Mouse (Mus musculus): ENCODE results near the gene Pcolce. TPM values are rescaled to one million over a fixed set of nuclear protein-coding genes. Genes with fewer than 3 reads are reported as not detected.

Gene Pcolce
- total and polyA plus RNA-seq, 3 experiments = 0.23 to 0.77 TPM; not detected in 1

- H3K9me3 ChIP-seq (replicated peaks; ENCODE audit: insufficient read depth, low read length) = no peaks in the 10 kb centered on the region
Observed at GRCm38 (mm10) chr5:137653366-137653765, 39.8 kb upstream of the Pcolce start.

GRCm38 (mm10) chr5:137652474-137652873 is 38.9 kb upstream of the Pcolce start:
- H3K4me1 ChIP-seq (ENCODE audit: control insufficient read depth in 1 of 2, insufficient read depth in 2 of 2, low read length in 2 of 2) = peaks cover 2 to 9% of the 10 kb centered on the region in 2 experiments
- DNase-seq (ENCODE audit: low read depth, low spot score) = peak; percentile 64

More at GRCm38 (mm10) chr5:137653366-137653765, 39.8 kb upstream of the Pcolce start:
- H3K27me3 ChIP-seq (ENCODE audit: control insufficient read depth in 1 of 2, insufficient read depth in 2 of 2, low read length in 2 of 2) = no peaks in the 10 kb centered on the region
- H3K4me1 ChIP-seq (ENCODE audit: control insufficient read depth in 1 of 2, insufficient read depth in 2 of 2, low read length in 2 of 2) = peaks cover 0 to under 1% of the 10 kb centered on the region in 2 experiments; a peak in 1 of 4 replicates
- H3K9ac ChIP-seq (ENCODE audit: control insufficient read depth, low read depth, low read length, poor library complexity, severe bottlenecking) = no peak overlapping the region
- no peak overlapping the region for H3K4me3 ChIP-seq (ENCODE audit: control insufficient read depth in 1 of 2, insufficient read depth in 1 of 2, low read depth in 2 of 2, low read length in 2 of 2)
- DNase-seq (ENCODE audit: low read depth, low spot score) = no peak
- H3K36me3 ChIP-seq (ENCODE audit: control insufficient read depth in 1 of 2, insufficient read depth in 2 of 2, low read length in 2 of 2) = peaks cover 2 to 3% of the 10 kb centered on the region in 2 experiments
- no peaks in the 10 kb centered on the region for H3K79me2 ChIP-seq (ENCODE audit: control insufficient read depth, insufficient read depth, low read length, poor library complexity)
- no peak overlapping the region for H3K27ac ChIP-seq (ENCODE audit: control insufficient read depth, low read depth, low read length)
- TF ChIP-seq MEF2A (IDR thresholded peaks at IDR 0.05; ENCODE audit: extremely low read depth, insufficient replicate concordance, low read depth, low read length, poor library complexity, severe bottlenecking) = no peak
- TF ChIP-seq NRF1 (IDR thresholded peaks at IDR 0.05; ENCODE audit: insufficient read depth, low read depth, low read length, poor library complexity, severe bottlenecking) = no peak
- TF ChIP-seq RCOR1 (IDR thresholded peaks at IDR 0.05; ENCODE audit: low read depth, low read length) = no peak
- no peak for TF ChIP-seq ZNF384 (IDR thresholded peaks at IDR 0.05; ENCODE audit: low read depth, low read length)
- TF ChIP-seq E2F4 (IDR thresholded peaks at IDR 0.05; ENCODE audit: borderline replicate concordance, low read depth, low read length) = no peak
- no peak for TF ChIP-seq CHD1 (IDR thresholded peaks at IDR 0.05; ENCODE audit: low read depth, low read length)
- no peak for TF ChIP-seq ELF1 (IDR thresholded peaks at IDR 0.05; ENCODE audit: low read depth, low read length)

More at GRCm38 (mm10) chr5:137652474-137652873, 38.9 kb upstream of the Pcolce start:
- Histone ChIP-seq H3K9ac (ENCODE audit: control insufficient read depth, low read depth, low read length, poor library complexity, severe bottlenecking) (no peak overlapping the region), H3K4me3 (ENCODE audit: control insufficient read depth in 1 of 2, insufficient read depth in 1 of 2, low read depth in 2 of 2, low read length in 2 of 2) (no peak overlapping the region), H3K27me3 (ENCODE audit: control insufficient read depth in 1 of 2, insufficient read depth in 2 of 2, low read length in 2 of 2) (no peaks in the 10 kb centered on the region), H3K27ac (ENCODE audit: control insufficient read depth, low read depth, low read length) (no peak overlapping the region), H3K36me3 (ENCODE audit: control insufficient read depth in 1 of 2, insufficient read depth in 2 of 2, low read length in 2 of 2) (peaks cover 3 to 11% of the 10 kb centered on the region in 2 experiments; a peak in 3 of 4 replicates), H3K79me2 (ENCODE audit: control insufficient read depth, insufficient read depth, low read length, poor library complexity) (no peaks in the 10 kb centered on the region), H3K9me3 (replicated peaks; ENCODE audit: insufficient read depth, low read length) (no peaks in the 10 kb centered on the region)
- TF ChIP-seq ELF1 (IDR thresholded peaks at IDR 0.05; ENCODE audit: low read depth, low read length) (no peak), GABPA (IDR thresholded peaks at IDR 0.05; ENCODE audit: low read depth, low read length) (no peak), ZNF384 (IDR thresholded peaks at IDR 0.05; ENCODE audit: low read depth, low read length) (no peak), CTCF (IDR thresholded peaks at IDR 0.05 in 2 of 3, conservative IDR thresholded peaks at IDR 0.05 in 1 of 3; ENCODE audit: control insufficient read depth in 1 of 3, insufficient read depth in 1 of 3, low read depth in 2 of 3, low read length in 3 of 3, poor library complexity in 1 of 3, severe bottlenecking in 1 of 3) (peak; percentile 77 to 84 (median 78)), RAD21 (IDR thresholded peaks at IDR 0.05; ENCODE audit: low read depth, low read length) (peak; percentile 57), USF1 (IDR thresholded peaks at IDR 0.05; ENCODE audit: low read depth, low read length) (no peak), MAZ (IDR thresholded peaks at IDR 0.05; ENCODE audit: low read depth, low read length) (peak; percentile 42; the same call in 1 of the 2 replicates), NRF1 (IDR thresholded peaks at IDR 0.05; ENCODE audit: insufficient read depth, low read depth, low read length, poor library complexity, severe bottlenecking) (no peak), SMC3 (IDR thresholded peaks at IDR 0.05; ENCODE audit: low read depth, low read length) (peak; percentile 64)

All from MEL (cell line).